Mouse (Mus musculus): Measurements from ENCODE around the gene Ctla4. TPM values are rescaled to one million over a fixed set of nuclear protein-coding genes. Genes with fewer than 3 reads are reported as not detected.

Ctla4 gene
- polyA plus RNA-seq, 1 experiment from 2014 or later = not detected

GRCm38 (mm10) chr1:60909746-60910145 lies 22.9 kb downstream of the Ctla4 start:
- 56% methylated on average over 1 of the region's 1 CpGs for WGBS
- no peak for ATAC-seq
- no peak overlapping the region for H3K4me2 ChIP-seq (ENCODE audit: low read length)
- H3K27ac ChIP-seq (ENCODE audit: low read depth, low read length) = no peak overlapping the region
- H3K4me1 ChIP-seq (ENCODE audit: control insufficient read depth, insufficient read depth, low read depth, low read length) = no peaks in the 10 kb centered on the region
- H3K9ac ChIP-seq (ENCODE audit: low read depth, low read length) = no peak overlapping the region
- H3K36me3 ChIP-seq (ENCODE audit: control insufficient read depth, insufficient read depth, low read length) = no peaks in the 10 kb centered on the region
- no peaks in the 10 kb centered on the region for H3K27me3 ChIP-seq (replicated peaks; ENCODE audit: control insufficient read depth, insufficient read depth, low read length)
- no peaks in the 10 kb centered on the region for H3K9me3 ChIP-seq (ENCODE audit: control insufficient read depth, low read length)
- no peak overlapping the region for H3K4me3 ChIP-seq (ENCODE audit: low read length)

GRCm38 (mm10) chr1:60910796-60911195 lies 24.0 kb downstream of the Ctla4 start:
- H3K36me3 ChIP-seq (ENCODE audit: control insufficient read depth, insufficient read depth, low read length) = no peaks in the 10 kb centered on the region
- WGBS = 33% methylated on average over 1 of the region's 1 CpGs
- H3K4me3 ChIP-seq (ENCODE audit: low read length) = no peak overlapping the region
- H3K9ac ChIP-seq (ENCODE audit: low read depth, low read length) = no peak overlapping the region
- no peaks in the 10 kb centered on the region for H3K4me1 ChIP-seq (ENCODE audit: control insufficient read depth, insufficient read depth, low read depth, low read length)
- no peak overlapping the region for H3K4me2 ChIP-seq (ENCODE audit: low read length)
- H3K27ac ChIP-seq (ENCODE audit: low read depth, low read length) = no peak overlapping the region
- ATAC-seq = no peak
- H3K27me3 ChIP-seq (replicated peaks; ENCODE audit: control insufficient read depth, insufficient read depth, low read length) = no peaks in the 10 kb centered on the region
- H3K9me3 ChIP-seq (ENCODE audit: control insufficient read depth, low read length) = no peaks in the 10 kb centered on the region

GRCm38 (mm10) chr1:60911631-60912030 lies 24.8 kb downstream of the Ctla4 start:
- 93% methylated on average over 3 of the region's 3 CpGs for WGBS
- no peaks in the 10 kb centered on the region for H3K36me3 ChIP-seq (ENCODE audit: control insufficient read depth, insufficient read depth, low read length)
- no peak overlapping the region for H3K4me3 ChIP-seq (ENCODE audit: low read length)
- no peak overlapping the region for H3K9ac ChIP-seq (ENCODE audit: low read depth, low read length)
- no peaks in the 10 kb centered on the region for H3K9me3 ChIP-seq (ENCODE audit: control insufficient read depth, low read length)
- H3K4me2 ChIP-seq (ENCODE audit: low read length) = no peak overlapping the region
- no peak overlapping the region for H3K27ac ChIP-seq (ENCODE audit: low read depth, low read length)
- H3K27me3 ChIP-seq (replicated peaks; ENCODE audit: control insufficient read depth, insufficient read depth, low read length) = no peaks in the 10 kb centered on the region
- no peak for ATAC-seq
- no peaks in the 10 kb centered on the region for H3K4me1 ChIP-seq (ENCODE audit: control insufficient read depth, insufficient read depth, low read depth, low read length)

- WGBS = 88% methylated on average over 4 of the region's 4 CpGs
- no peak for ATAC-seq
- no peak overlapping the region for H3K27ac ChIP-seq (ENCODE audit: low read depth, low read length)
- H3K4me1 ChIP-seq (ENCODE audit: control insufficient read depth, insufficient read depth, low read depth, low read length) = no peaks in the 10 kb centered on the region
- H3K9me3 ChIP-seq (ENCODE audit: control insufficient read depth, low read length) = no peaks in the 10 kb centered on the region
- no peak overlapping the region for H3K9ac ChIP-seq (ENCODE audit: low read depth, low read length)
- H3K4me2 ChIP-seq (ENCODE audit: low read length) = no peak overlapping the region
- no peak overlapping the region for H3K4me3 ChIP-seq (ENCODE audit: low read length)
- no peaks in the 10 kb centered on the region for H3K36me3 ChIP-seq (ENCODE audit: control insufficient read depth, insufficient read depth, low read length)
- H3K27me3 ChIP-seq (replicated peaks; ENCODE audit: control insufficient read depth, insufficient read depth, low read length) = no peaks in the 10 kb centered on the region
These were observed 26.5 kb downstream of the Ctla4 start for GRCm38 (mm10) chr1:60913305-60913704.

GRCm38 (mm10) chr1:60916281-60916781 lies 29.5 kb downstream of the Ctla4 start:
- Histone ChIP-seq H3K9me3 (ENCODE audit: control insufficient read depth, low read length) (no peaks in the 10 kb centered on the region), H3K4me1 (ENCODE audit: control insufficient read depth, insufficient read depth, low read depth, low read length) (peaks cover 4% of the 10 kb centered on the region; the same call in 1 of the 2 replicates), H3K27ac (ENCODE audit: low read depth, low read length) (no peak overlapping the region), H3K4me2 (ENCODE audit: low read length) (no peak overlapping the region), H3K9ac (ENCODE audit: low read depth, low read length) (no peak overlapping the region), H3K4me3 (ENCODE audit: low read length) (no peak overlapping the region), H3K36me3 (ENCODE audit: control insufficient read depth, insufficient read depth, low read length) (no peaks in the 10 kb centered on the region), H3K27me3 (replicated peaks; ENCODE audit: control insufficient read depth, insufficient read depth, low read length) (no peaks in the 10 kb centered on the region)
- ATAC-seq = no peak
- WGBS = 68% methylated on average over 10 of the region's 10 CpGs

DNA sequence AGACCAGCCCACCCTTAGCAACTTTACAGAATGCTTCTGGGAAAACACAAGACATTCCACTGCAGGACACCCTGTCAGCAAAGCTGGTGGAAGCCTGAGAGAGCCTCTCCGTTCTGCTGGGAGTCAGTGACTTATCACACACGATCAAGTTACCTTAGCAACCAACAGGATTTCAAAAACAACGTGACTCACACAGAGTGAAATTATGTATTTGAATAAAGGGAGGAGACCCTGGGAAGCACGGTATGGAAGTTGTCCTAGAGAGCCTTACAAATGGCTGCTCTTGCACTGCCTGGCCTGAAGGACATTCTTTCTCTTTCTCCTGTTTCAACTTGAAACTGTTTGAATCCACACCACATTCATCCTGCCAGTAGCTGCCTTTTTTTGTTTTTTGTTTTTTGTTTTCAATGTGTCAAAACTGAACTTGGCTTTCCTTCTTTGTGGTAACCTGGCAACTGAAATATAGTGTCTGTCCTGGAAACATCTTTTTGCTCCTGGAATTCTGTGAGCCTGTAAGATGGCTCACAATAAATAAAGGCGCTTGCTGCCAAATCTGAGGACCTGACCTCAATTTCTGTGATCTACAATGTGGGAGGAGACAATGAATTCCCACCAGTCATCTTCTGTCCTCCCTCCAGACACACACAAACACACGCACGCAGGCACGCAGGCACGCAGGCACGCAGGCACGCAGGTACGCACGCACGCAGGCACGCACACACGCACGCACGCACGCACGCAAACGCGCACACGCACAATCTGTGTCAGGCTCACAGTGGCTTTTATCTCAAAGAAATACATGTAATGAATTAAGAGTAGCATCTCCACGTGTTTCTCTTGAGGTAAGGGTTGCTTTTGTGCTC lies 33.9 kb downstream of the Ctla4 start:
- no peaks in the 10 kb centered on the region for H3K27me3 ChIP-seq (replicated peaks; ENCODE audit: control insufficient read depth, insufficient read depth, low read length)
- H3K9ac ChIP-seq (ENCODE audit: low read depth, low read length) = no peak overlapping the region
- WGBS = 66% methylated on average over 24 of the region's 24 CpGs
- no peaks in the 10 kb centered on the region for H3K36me3 ChIP-seq (ENCODE audit: control insufficient read depth, insufficient read depth, low read length)
- H3K27ac ChIP-seq (ENCODE audit: low read depth, low read length) = no peak overlapping the region
- peak; percentile 65 for ATAC-seq
- no peak overlapping the region for H3K4me2 ChIP-seq (ENCODE audit: low read length)
- H3K9me3 ChIP-seq (ENCODE audit: control insufficient read depth, low read length) = no peaks in the 10 kb centered on the region
- H3K4me3 ChIP-seq (ENCODE audit: low read length) = no peak overlapping the region
- H3K4me1 ChIP-seq (ENCODE audit: control insufficient read depth, insufficient read depth, low read depth, low read length) = peaks cover 4% of the 10 kb centered on the region; the same call in 1 of the 2 replicates

GRCm38 (mm10) chr1:60929036-60929435 lies 42.2 kb downstream of the Ctla4 start:
- Histone ChIP-seq H3K9ac (ENCODE audit: low read depth, low read length) (no peak overlapping the region), H3K27ac (ENCODE audit: low read depth, low read length) (no peak overlapping the region), H3K9me3 (ENCODE audit: control insufficient read depth, low read length) (no peaks in the 10 kb centered on the region), H3K4me3 (ENCODE audit: low read length) (no peak overlapping the region), H3K4me2 (ENCODE audit: low read length) (no peak overlapping the region), H3K4me1 (ENCODE audit: control insufficient read depth, insufficient read depth, low read depth, low read length) (no peaks in the 10 kb centered on the region), H3K36me3 (ENCODE audit: control insufficient read depth, insufficient read depth, low read length) (no peaks in the 10 kb centered on the region), H3K27me3 (replicated peaks; ENCODE audit: control insufficient read depth, insufficient read depth, low read length) (no peaks in the 10 kb centered on the region)
- no peak for ATAC-seq
- WGBS = 94% methylated on average over 3 of the region's 3 CpGs

- ATAC-seq = no peak
- Histone ChIP-seq H3K9me3 (ENCODE audit: control insufficient read depth, low read length) (no peaks in the 10 kb centered on the region), H3K4me3 (ENCODE audit: low read length) (no peak overlapping the region), H3K9ac (ENCODE audit: low read depth, low read length) (no peak overlapping the region), H3K36me3 (ENCODE audit: control insufficient read depth, insufficient read depth, low read length) (no peaks in the 10 kb centered on the region), H3K27ac (ENCODE audit: low read depth, low read length) (no peak overlapping the region), H3K4me1 (ENCODE audit: control insufficient read depth, insufficient read depth, low read depth, low read length) (no peaks in the 10 kb centered on the region), H3K27me3 (replicated peaks; ENCODE audit: control insufficient read depth, insufficient read depth, low read length) (no peaks in the 10 kb centered on the region), H3K4me2 (ENCODE audit: low read length) (no peak overlapping the region)
- 93% methylated on average over 7 of the region's 7 CpGs for WGBS
These were observed 43.6 kb downstream of the Ctla4 start for GRCm38 (mm10) chr1:60930397-60930796.

GRCm38 (mm10) chr1:60935968-60936581 lies 49.3 kb downstream of the Ctla4 start:
- ATAC-seq = peak; percentile 87
- no peak overlapping the region for H3K4me3 ChIP-seq (ENCODE audit: low read length)
- 0 out of 2 replicates have a peak overlapping the region, but pooled peaks have one; percentile 12 for H3K27ac ChIP-seq (ENCODE audit: low read depth, low read length)
- H3K4me1 ChIP-seq (ENCODE audit: control insufficient read depth, insufficient read depth, low read depth, low read length) = peaks cover 3% of the 10 kb centered on the region; the same call in 1 of the 2 replicates
- H3K36me3 ChIP-seq (ENCODE audit: control insufficient read depth, insufficient read depth, low read length) = no peaks in the 10 kb centered on the region
- H3K27me3 ChIP-seq (replicated peaks; ENCODE audit: control insufficient read depth, insufficient read depth, low read length) = no peaks in the 10 kb centered on the region
- WGBS = 38% methylated on average over 8 of the region's 8 CpGs
- no peaks in the 10 kb centered on the region for H3K9me3 ChIP-seq (ENCODE audit: control insufficient read depth, low read length)
- peak overlapping the region; percentile 38 for H3K4me2 ChIP-seq (ENCODE audit: low read length)
- H3K9ac ChIP-seq (ENCODE audit: low read depth, low read length) = no peak overlapping the region

All from hindbrain, embryonic 16.5 days (tissue).